Mouse (Mus musculus): ENCODE results near the gene Bend4. TPM values are rescaled to one million over a fixed set of nuclear protein-coding genes. Genes with fewer than 3 reads are reported as not detected.
A peak's percentile ranks its signal among the peaks of the same experiment; 100 is the strongest.

Bend4 gene
- total and polyA plus RNA-seq, 2 experiments from 2014 or later = 9.5 to 16.1 TPM

- Histone ChIP-seq H3K27me3 (ENCODE audit: insufficient read depth, low read length) (no peaks in the 10 kb centered on the region), H3K4me3 (ENCODE audit: low read depth, low read length) (no peak overlapping the region), H3K9ac (replicated peaks; ENCODE audit: low read length, poor library complexity, severe bottlenecking) (no peak overlapping the region), H3K9me3 (ENCODE audit: low read length) (no peaks in the 10 kb centered on the region), H3K4me1 (ENCODE audit: insufficient read depth, low read length) (no peaks in the 10 kb centered on the region), H3K27ac (ENCODE audit: low read depth, low read length) (no peak overlapping the region), H3K36me3 (ENCODE audit: insufficient read depth, low read length) (peaks cover 5% of the 10 kb centered on the region; the same call in 1 of the 2 replicates), H3K4me2 (ENCODE audit: low read depth, low read length, poor library complexity, severe bottlenecking) (no peak overlapping the region)
- WGBS = 89% methylated on average over 9 of the region's 9 CpGs
- DNase-seq (ENCODE audit: low spot score) (no peak), ATAC-seq (ENCODE audit: low FRiP score) (no peak)
- no peak for TF ChIP-seq CTCF (IDR thresholded peaks at IDR 0.05)
These were observed 23.2 kb downstream of the Bend4 start for GRCm38 (mm10) chr5:67404919-67405318.

DNA sequence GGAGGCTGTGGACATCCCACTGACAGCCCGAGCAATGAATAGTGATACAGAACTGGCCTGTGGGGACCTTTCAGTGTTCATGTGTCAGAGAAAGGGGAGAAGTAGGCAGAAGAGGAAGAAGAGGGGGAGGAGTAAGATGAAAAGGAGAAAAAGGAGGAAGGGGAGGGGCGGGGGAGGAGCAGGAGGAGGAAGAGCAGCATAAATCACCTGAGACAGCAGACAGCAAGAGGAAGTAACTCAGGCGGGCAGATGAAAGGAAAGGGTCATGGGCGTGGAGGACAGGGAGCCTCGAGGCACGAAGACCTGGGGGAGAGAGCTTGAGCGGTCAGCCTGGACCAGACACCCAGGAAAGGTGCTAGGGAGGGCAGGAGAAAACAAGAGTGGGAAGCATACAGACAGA lies 23.7 kb downstream of the Bend4 start:
- Histone ChIP-seq H3K27me3 (ENCODE audit: insufficient read depth, low read length) (no peaks in the 10 kb centered on the region), H3K4me1 (ENCODE audit: insufficient read depth, low read length) (no peaks in the 10 kb centered on the region), H3K27ac (ENCODE audit: low read depth, low read length) (no peak overlapping the region), H3K4me2 (ENCODE audit: low read depth, low read length, poor library complexity, severe bottlenecking) (no peak overlapping the region), H3K9ac (replicated peaks; ENCODE audit: low read length, poor library complexity, severe bottlenecking) (no peak overlapping the region), H3K36me3 (ENCODE audit: insufficient read depth, low read length) (peaks cover 5% of the 10 kb centered on the region; the same call in 1 of the 2 replicates), H3K9me3 (ENCODE audit: low read length) (no peaks in the 10 kb centered on the region), H3K4me3 (ENCODE audit: low read depth, low read length) (no peak overlapping the region)
- ATAC-seq (ENCODE audit: low FRiP score) = no peak
- DNase-seq (ENCODE audit: low spot score) = no peak
- 89% methylated on average over 7 of the region's 7 CpGs for WGBS
- TF ChIP-seq CTCF (IDR thresholded peaks at IDR 0.05) = no peak

- H3K9ac ChIP-seq (replicated peaks; ENCODE audit: low read length, poor library complexity, severe bottlenecking) = no peak overlapping the region
- H3K4me2 ChIP-seq (ENCODE audit: low read depth, low read length, poor library complexity, severe bottlenecking) = no peak overlapping the region
- ATAC-seq (ENCODE audit: low FRiP score) (no peak), DNase-seq (ENCODE audit: low spot score) (no peak)
- H3K36me3 ChIP-seq (ENCODE audit: insufficient read depth, low read length) = peaks cover 11% of the 10 kb centered on the region; the same call in 1 of the 2 replicates
- WGBS = 71% methylated on average over 9 of the region's 9 CpGs
- H3K27ac ChIP-seq (ENCODE audit: low read depth, low read length) = no peak overlapping the region
- no peaks in the 10 kb centered on the region for H3K4me1 ChIP-seq (ENCODE audit: insufficient read depth, low read length)
- no peaks in the 10 kb centered on the region for H3K9me3 ChIP-seq (ENCODE audit: low read length)
- H3K4me3 ChIP-seq (ENCODE audit: low read depth, low read length) = no peak overlapping the region
- no peak for TF ChIP-seq CTCF (IDR thresholded peaks at IDR 0.05)
- H3K27me3 ChIP-seq (ENCODE audit: insufficient read depth, low read length) = no peaks in the 10 kb centered on the region
These were observed 26.5 kb downstream of the Bend4 start for GRCm38 (mm10) chr5:67401612-67402011.

- TF ChIP-seq CTCF (IDR thresholded peaks at IDR 0.05) = no peak
- Histone ChIP-seq H3K36me3 (ENCODE audit: insufficient read depth, low read length) (peaks cover 14% of the 10 kb centered on the region; the same call in 1 of the 2 replicates), H3K9me3 (ENCODE audit: low read length) (no peaks in the 10 kb centered on the region), H3K9ac (replicated peaks; ENCODE audit: low read length, poor library complexity, severe bottlenecking) (no peak overlapping the region), H3K27ac (ENCODE audit: low read depth, low read length) (no peak overlapping the region), H3K4me2 (ENCODE audit: low read depth, low read length, poor library complexity, severe bottlenecking) (no peak overlapping the region), H3K27me3 (ENCODE audit: insufficient read depth, low read length) (no peaks in the 10 kb centered on the region), H3K4me1 (ENCODE audit: insufficient read depth, low read length) (no peaks in the 10 kb centered on the region), H3K4me3 (ENCODE audit: low read depth, low read length) (no peak overlapping the region)
- DNase-seq (ENCODE audit: low spot score) = no peak
- 66% methylated on average over 12 of the region's 12 CpGs for WGBS
- no peak for ATAC-seq (ENCODE audit: low FRiP score)
These were observed 27.3 kb downstream of the Bend4 start for GRCm38 (mm10) chr5:67400608-67401480.

DNA sequence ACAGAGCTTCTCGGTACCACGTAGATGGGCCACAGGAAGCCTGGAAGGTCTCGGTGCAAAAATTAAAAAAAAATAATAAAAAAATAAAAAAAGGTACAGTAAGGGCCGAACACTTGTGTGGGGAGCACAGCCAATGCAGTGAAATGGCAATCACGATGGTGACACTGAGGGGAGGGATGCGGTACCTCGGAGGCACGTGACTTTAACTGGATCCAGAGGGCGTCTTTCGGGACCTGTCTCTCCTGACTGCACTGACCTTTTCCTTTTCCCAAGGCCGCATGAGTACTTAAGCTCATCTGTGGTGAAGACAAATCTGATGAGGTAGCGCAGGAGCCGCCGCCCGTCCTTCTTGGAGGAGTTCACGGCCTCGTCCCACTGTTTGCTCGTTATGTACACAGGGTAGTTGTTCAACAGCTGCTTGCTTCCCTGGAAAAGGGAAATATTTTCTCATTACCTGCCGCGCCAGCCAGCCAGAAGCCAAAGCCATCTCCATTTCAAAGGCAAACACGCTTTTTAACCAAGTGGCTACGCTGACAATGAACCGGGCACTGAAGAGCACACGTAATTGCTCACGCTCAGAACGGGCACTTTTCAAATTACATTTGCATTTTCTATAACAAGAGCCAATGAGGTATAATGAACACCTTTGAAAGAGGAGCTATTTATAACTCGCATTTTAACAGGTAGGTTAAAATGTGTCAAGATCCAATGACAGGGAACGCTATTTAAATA lies 28.1 kb downstream of the Bend4 start:
- Histone ChIP-seq H3K9me3 (ENCODE audit: low read length) (no peaks in the 10 kb centered on the region), H3K9ac (replicated peaks; ENCODE audit: low read length, poor library complexity, severe bottlenecking) (no peak overlapping the region), H3K4me3 (ENCODE audit: low read depth, low read length) (no peak overlapping the region), H3K4me2 (ENCODE audit: low read depth, low read length, poor library complexity, severe bottlenecking) (no peak overlapping the region), H3K27me3 (ENCODE audit: insufficient read depth, low read length) (no peaks in the 10 kb centered on the region), H3K36me3 (ENCODE audit: insufficient read depth, low read length) (peaks cover 14% of the 10 kb centered on the region; the same call in 1 of the 2 replicates), H3K27ac (ENCODE audit: low read depth, low read length) (no peak overlapping the region), H3K4me1 (ENCODE audit: insufficient read depth, low read length) (no peaks in the 10 kb centered on the region)
- TF ChIP-seq CTCF (IDR thresholded peaks at IDR 0.05) = no peak
- WGBS = 64% methylated on average over 28 of the region's 28 CpGs
- DNase-seq (ENCODE audit: low spot score) = no peak
- 0 out of 2 replicates have a peak, but pooled peaks have one; percentile 28 for ATAC-seq (ENCODE audit: low FRiP score)

DNA sequence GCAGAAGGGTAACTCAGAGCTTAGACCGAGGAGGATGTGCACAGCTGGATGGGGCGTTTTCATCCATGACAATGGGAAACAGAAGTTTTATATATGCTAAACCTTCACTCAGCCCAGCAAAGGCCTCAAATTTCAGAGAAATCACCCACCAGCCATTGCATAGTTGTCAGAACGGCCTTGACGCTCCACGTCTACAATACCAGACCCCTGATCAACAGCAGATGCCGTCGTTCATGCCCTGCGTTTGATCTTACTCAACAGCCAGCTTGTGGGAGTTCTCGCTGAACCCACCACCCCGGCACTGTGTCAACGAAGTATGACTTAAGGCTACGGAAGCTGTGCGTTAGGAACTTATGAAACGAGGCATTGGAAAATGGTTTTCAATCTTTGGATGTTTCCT lies 30.9 kb downstream of the Bend4 start:
- peaks cover 8% of the 10 kb centered on the region; the same call in 1 of the 2 replicates for H3K36me3 ChIP-seq (ENCODE audit: insufficient read depth, low read length)
- TF ChIP-seq CTCF (IDR thresholded peaks at IDR 0.05) = no peak
- no peak overlapping the region for H3K9ac ChIP-seq (replicated peaks; ENCODE audit: low read length, poor library complexity, severe bottlenecking)
- no peaks in the 10 kb centered on the region for H3K4me1 ChIP-seq (ENCODE audit: insufficient read depth, low read length)
- H3K9me3 ChIP-seq (ENCODE audit: low read length) = no peaks in the 10 kb centered on the region
- WGBS = 85% methylated on average over 14 of the region's 14 CpGs
- ATAC-seq (ENCODE audit: low FRiP score) (no peak), DNase-seq (ENCODE audit: low spot score) (no peak)
- no peak overlapping the region for H3K4me2 ChIP-seq (ENCODE audit: low read depth, low read length, poor library complexity, severe bottlenecking)
- no peaks in the 10 kb centered on the region for H3K27me3 ChIP-seq (ENCODE audit: insufficient read depth, low read length)
- H3K4me3 ChIP-seq (ENCODE audit: low read depth, low read length) = no peak overlapping the region
- no peak overlapping the region for H3K27ac ChIP-seq (ENCODE audit: low read depth, low read length)
